Mouse (Mus musculus): Measurements from ENCODE around the gene Crlf1.

GRCm38 (mm10) chr8:70458462-70458861 is 34.5 kb upstream of the Crlf1 start:
- no peak for TF ChIP-seq CTCF (IDR thresholded peaks at IDR 0.05; ENCODE audit: extremely low read depth, insufficient read depth, low read length)
- no peak for TF ChIP-seq POLR2A (IDR thresholded peaks at IDR 0.05; ENCODE audit: extremely low read depth, insufficient read depth, low read length)
